Mouse (Mus musculus) layer of hippocampus, adult 18-20 months (tissue): Measurements from ENCODE around the gene Als2cr12. TPM values are rescaled to one million over a fixed set of nuclear protein-coding genes. Genes with fewer than 3 reads are reported as not detected.
"Not testable (repeated sequence)": the region's sequence is repeated elsewhere in the genome, so short reads cannot be mapped to it uniquely, and the experiment has no call there.

Experiments used
- DNase-seq, 2 experiments: peaks; one replicate each; pipeline ENCODE4 v3.0.0; 2022; ENCODE audit warnings: low spot score in 2 of 2
- total RNA-seq, 2 experiments: library from RNA; stranded (reverse); gene quantifications; 2 replicates each; pipeline ENCODE4 v1.2.3; 2021

Als2cr12 gene
- total RNA-seq, 2 experiments from 2014 or later = not detected

GRCm38 (mm10) chr1:58719356-58719945 lies 23.7 kb upstream of the Als2cr12 start:
- no peak for DNase-seq

GRCm38 (mm10) chr1:58717589-58718270 lies 21.9 kb upstream of the Als2cr12 start:
- DNase-seq = no peak

- DNase-seq = no peak
These were observed 21.1 kb upstream of the Als2cr12 start for GRCm38 (mm10) chr1:58716883-58717220.

GRCm38 (mm10) chr1:58716162-58716882 lies 20.5 kb upstream of the Als2cr12 start:
- DNase-seq = no peak

GRCm38 (mm10) chr1:58715536-58715935 lies 19.7 kb upstream of the Als2cr12 start:
- DNase-seq = no peak

- DNase-seq = no peak
These were observed 18.6 kb upstream of the Als2cr12 start for GRCm38 (mm10) chr1:58714361-58714760.

- DNase-seq = peak in 1 of 2 experiments; percentile 48
These were observed 18.1 kb upstream of the Als2cr12 start for GRCm38 (mm10) chr1:58713893-58714231.

GRCm38 (mm10) chr1:58713081-58713892 lies 17.5 kb upstream of the Als2cr12 start:
- DNase-seq = peak in 1 of 2 experiments; percentile 49

GRCm38 (mm10) chr1:58712076-58713061 lies 16.6 kb upstream of the Als2cr12 start:
- DNase-seq = no peak

GRCm38 (mm10) chr1:58711365-58712016 lies 15.7 kb upstream of the Als2cr12 start, which contains the start of gene Cflar:
Gene Cflar, plus strand, starts transcription at chr1:58711508.
- peak; percentile 26 to 66 for DNase-seq

- no peak for DNase-seq
These were observed 15.0 kb upstream of the Als2cr12 start for GRCm38 (mm10) chr1:58710711-58711364.

GRCm38 (mm10) chr1:58710043-58710442 lies 14.3 kb upstream of the Als2cr12 start:
- DNase-seq = not testable (repeated sequence)

- not testable (repeated sequence) for DNase-seq
These were observed 4.9 kb upstream of the Als2cr12 start for GRCm38 (mm10) chr1:58700580-58701162.

GRCm38 (mm10) chr1:58699988-58700387 lies 4.2 kb upstream of the Als2cr12 start:
- DNase-seq = no peak

GRCm38 (mm10) chr1:58698781-58699180 lies 3.0 kb upstream of the Als2cr12 start:
- DNase-seq = no peak

- DNase-seq = peak; percentile 24 to 69
These were observed 1.8 kb upstream of the Als2cr12 start for GRCm38 (mm10) chr1:58697607-58698006.

- no peak for DNase-seq
These were observed 2.1 kb downstream of the Als2cr12 start for GRCm38 (mm10) chr1:58693696-58694095.

GRCm38 (mm10) chr1:58691718-58692117 lies 4.1 kb downstream of the Als2cr12 start:
- not testable (repeated sequence) for DNase-seq
